Mouse (Mus musculus): Measurements from ENCODE around the gene Tpd52l1. TPM values are rescaled to one million over a fixed set of nuclear protein-coding genes. Genes with fewer than 3 reads are reported as not detected.
A peak's percentile ranks its signal among the peaks of the same experiment; 100 is the strongest.

The Tpd52l1 gene
- total RNA-seq (2014; rRNA removed) (12.9 and 24.4 TPM in 2 replicates), polyA plus RNA-seq (2015; fragmentation: Nextera tagmentation; extraction: Ambion mirVana) (62.0 and 63.7 TPM in 2 replicates)

- no peaks in the 10 kb centered on the region for H3K9me3 ChIP-seq (ENCODE audit: low read length)
- peak; percentile 93 for TF ChIP-seq CTCF (IDR thresholded peaks at IDR 0.05; ENCODE audit: low read depth)
- DNase-seq (ENCODE audit: low spot score) (peak; percentile 93), ATAC-seq (peak; percentile 99)
- H3K4me3 ChIP-seq (ENCODE audit: low read length): peak within 1 kb of the TSS; percentile 50
- peak within 1 kb of the TSS; percentile 56 for H3K9ac ChIP-seq (replicated peaks; ENCODE audit: low read length)
- H3K27me3 ChIP-seq (ENCODE audit: insufficient read depth, low read length): no peaks in the 10 kb centered on the region
- WGBS: under 1% methylated on average over 59 of the region's 59 CpGs
- peak within 1 kb of the TSS; percentile 93 for H3K4me2 ChIP-seq (ENCODE audit: low read depth, low read length)
- H3K36me3 ChIP-seq (ENCODE audit: insufficient read depth, low read length): no peaks in the 10 kb centered on the region
- no peaks in the 10 kb centered on the region for H3K4me1 ChIP-seq (ENCODE audit: insufficient read depth, low read length)
- 0 out of 2 replicates have a peak within 1 kb of the TSS, but pooled peaks have one; percentile 42 for H3K27ac ChIP-seq
These were observed at the start of gene Tpd52l1 for GRCm38 (mm10) chr10:31445291-31446124. Tpd52l1 (minus strand) TSS chr10:31445958.

DNA sequence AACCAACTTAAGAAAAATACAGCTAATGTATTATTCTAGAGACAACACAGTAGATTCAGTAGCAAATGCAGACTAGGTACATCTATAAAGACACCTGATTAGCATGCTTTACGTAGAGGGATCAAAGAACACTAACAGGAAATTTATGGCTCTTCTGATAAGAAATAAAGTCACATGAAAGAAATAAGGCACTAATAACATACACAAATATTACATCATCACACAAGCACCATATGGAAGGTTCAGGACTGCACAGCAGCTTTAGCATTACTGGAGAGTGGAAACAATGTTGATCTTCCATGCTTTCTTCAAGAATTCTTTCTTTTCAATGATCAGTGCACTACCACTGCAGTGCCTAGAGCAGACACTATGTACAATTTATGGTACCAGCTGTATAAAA lies 48.5 kb upstream of the Tpd52l1 start:
- no peak overlapping the region for H3K4me3 ChIP-seq (ENCODE audit: low read length)
- no peaks in the 10 kb centered on the region for H3K27me3 ChIP-seq (ENCODE audit: insufficient read depth, low read length)
- DNase-seq (ENCODE audit: low spot score): no peak
- H3K9ac ChIP-seq (replicated peaks; ENCODE audit: low read length): no peak overlapping the region
- H3K36me3 ChIP-seq (ENCODE audit: insufficient read depth, low read length): 0 out of 2 replicates have a peak, but pooled peaks cover 3% of the 10 kb centered on the region
- H3K4me2 ChIP-seq (ENCODE audit: low read depth, low read length): no peak overlapping the region
- no peaks in the 10 kb centered on the region for H3K9me3 ChIP-seq (ENCODE audit: low read length)
- ATAC-seq: no peak
- no peaks in the 10 kb centered on the region for H3K4me1 ChIP-seq (ENCODE audit: insufficient read depth, low read length)
- H3K27ac ChIP-seq: no peak overlapping the region
- WGBS: 96% methylated on average over 1 of the region's 1 CpGs
- no peak for TF ChIP-seq CTCF (IDR thresholded peaks at IDR 0.05; ENCODE audit: low read depth)

DNA sequence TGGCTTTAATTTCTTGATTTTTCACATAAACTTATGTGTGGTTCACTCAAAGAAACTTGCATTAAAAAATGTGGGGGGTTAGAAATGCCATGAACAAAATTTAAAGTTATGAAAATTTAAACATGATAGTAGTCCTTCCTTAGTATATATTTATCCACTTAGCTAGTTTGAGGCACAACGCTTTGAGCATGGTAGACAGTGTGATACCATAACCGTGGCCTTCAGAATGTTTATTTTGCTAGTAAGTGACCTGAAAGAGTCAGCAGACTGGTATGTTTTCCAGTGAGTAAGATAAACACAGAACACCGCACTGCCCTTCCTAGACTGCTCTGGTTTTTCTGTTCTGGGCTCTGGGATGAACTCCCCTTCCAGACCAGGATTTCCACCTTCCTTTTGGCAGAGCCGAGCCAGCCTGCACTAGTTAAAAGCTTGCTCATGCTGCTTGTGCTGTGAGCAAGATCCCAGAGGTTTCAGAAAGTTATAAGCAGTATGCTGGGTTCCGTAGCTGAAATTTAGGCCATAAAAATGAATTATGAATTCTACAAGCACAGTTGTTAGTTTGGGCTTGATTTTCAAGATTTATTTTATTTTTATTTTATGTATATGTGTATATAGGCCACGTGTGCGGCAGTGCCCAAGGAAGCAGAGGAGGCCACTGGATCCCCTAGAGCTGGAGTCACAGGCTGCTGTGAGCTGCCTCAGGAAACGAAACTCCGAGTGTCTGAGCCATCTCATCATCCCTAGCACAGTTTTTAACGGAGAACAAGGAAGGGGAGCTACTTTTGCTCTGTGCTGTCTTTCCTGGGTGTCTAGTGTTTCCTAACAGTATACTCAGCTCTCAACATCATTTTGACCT lies 21.5 kb upstream of the Tpd52l1 start:
- Histone ChIP-seq H3K27ac (no peak overlapping the region), H3K27me3 (ENCODE audit: insufficient read depth, low read length) (no peaks in the 10 kb centered on the region), H3K36me3 (ENCODE audit: insufficient read depth, low read length) (no peaks in the 10 kb centered on the region), H3K9ac (replicated peaks; ENCODE audit: low read length) (no peak overlapping the region), H3K9me3 (ENCODE audit: low read length) (no peaks in the 10 kb centered on the region), H3K4me1 (ENCODE audit: insufficient read depth, low read length) (no peaks in the 10 kb centered on the region), H3K4me3 (ENCODE audit: low read length) (no peak overlapping the region), H3K4me2 (ENCODE audit: low read depth, low read length) (no peak overlapping the region)
- no peak for DNase-seq (ENCODE audit: low spot score)
- WGBS: 78% methylated on average over 10 of the region's 10 CpGs
- TF ChIP-seq CTCF (IDR thresholded peaks at IDR 0.05; ENCODE audit: low read depth): no peak
- ATAC-seq: no peak

GRCm38 (mm10) chr10:31465840-31466541 lies 20.2 kb upstream of the Tpd52l1 start:
- no peaks in the 10 kb centered on the region for H3K9me3 ChIP-seq (ENCODE audit: low read length)
- DNase-seq (ENCODE audit: low spot score) (peak; percentile 80), ATAC-seq (peak; percentile 69; the same call in 1 of the 2 replicates)
- H3K27ac ChIP-seq: no peak overlapping the region
- no peaks in the 10 kb centered on the region for H3K36me3 ChIP-seq (ENCODE audit: insufficient read depth, low read length)
- H3K4me3 ChIP-seq (ENCODE audit: low read length): no peak overlapping the region
- WGBS: 71% methylated on average over 6 of the region's 6 CpGs
- no peaks in the 10 kb centered on the region for H3K4me1 ChIP-seq (ENCODE audit: insufficient read depth, low read length)
- no peak overlapping the region for H3K9ac ChIP-seq (replicated peaks; ENCODE audit: low read length)
- peak; percentile 87 for TF ChIP-seq CTCF (IDR thresholded peaks at IDR 0.05; ENCODE audit: low read depth)
- H3K27me3 ChIP-seq (ENCODE audit: insufficient read depth, low read length): no peaks in the 10 kb centered on the region
- no peak overlapping the region for H3K4me2 ChIP-seq (ENCODE audit: low read depth, low read length)

GRCm38 (mm10) chr10:31465424-31465823 lies 19.7 kb upstream of the Tpd52l1 start:
- Histone ChIP-seq H3K4me1 (ENCODE audit: insufficient read depth, low read length) (no peaks in the 10 kb centered on the region), H3K4me3 (ENCODE audit: low read length) (no peak overlapping the region), H3K9ac (replicated peaks; ENCODE audit: low read length) (no peak overlapping the region), H3K36me3 (ENCODE audit: insufficient read depth, low read length) (no peaks in the 10 kb centered on the region), H3K27me3 (ENCODE audit: insufficient read depth, low read length) (no peaks in the 10 kb centered on the region), H3K4me2 (ENCODE audit: low read depth, low read length) (no peak overlapping the region), H3K27ac (no peak overlapping the region), H3K9me3 (ENCODE audit: low read length) (no peaks in the 10 kb centered on the region)
- no peak for TF ChIP-seq CTCF (IDR thresholded peaks at IDR 0.05; ENCODE audit: low read depth)
- no peak for DNase-seq (ENCODE audit: low spot score)
- 78% methylated on average over 4 of the region's 4 CpGs for WGBS
- no peak for ATAC-seq

DNA sequence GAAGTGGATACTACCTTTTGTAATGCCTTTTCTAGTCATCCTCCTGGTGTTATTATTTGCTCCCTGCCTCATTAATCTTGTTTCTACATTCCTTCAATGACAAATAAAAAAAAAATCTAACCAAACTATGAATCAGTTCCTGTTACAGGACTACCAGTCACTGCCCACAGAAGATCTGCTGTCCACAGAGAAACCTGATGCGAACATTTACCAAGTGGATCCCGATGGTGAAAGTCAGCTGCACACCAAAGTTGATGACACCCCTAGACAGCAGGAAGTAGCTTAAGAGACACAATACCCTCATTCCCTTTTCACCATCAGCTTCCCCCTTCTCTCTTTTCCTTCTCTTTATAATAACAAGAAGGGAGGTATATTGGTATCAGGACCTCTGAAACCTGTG lies 17.3 kb upstream of the Tpd52l1 start:
- H3K4me2 ChIP-seq (ENCODE audit: low read depth, low read length): no peak overlapping the region
- DNase-seq (ENCODE audit: low spot score) (no peak), ATAC-seq (no peak)
- no peaks in the 10 kb centered on the region for H3K4me1 ChIP-seq (ENCODE audit: insufficient read depth, low read length)
- 96% methylated on average over 2 of the region's 2 CpGs for WGBS
- H3K36me3 ChIP-seq (ENCODE audit: insufficient read depth, low read length): no peaks in the 10 kb centered on the region
- no peak overlapping the region for H3K4me3 ChIP-seq (ENCODE audit: low read length)
- no peaks in the 10 kb centered on the region for H3K9me3 ChIP-seq (ENCODE audit: low read length)
- H3K27me3 ChIP-seq (ENCODE audit: insufficient read depth, low read length): no peaks in the 10 kb centered on the region
- no peak overlapping the region for H3K27ac ChIP-seq
- TF ChIP-seq CTCF (IDR thresholded peaks at IDR 0.05; ENCODE audit: low read depth): no peak
- no peak overlapping the region for H3K9ac ChIP-seq (replicated peaks; ENCODE audit: low read length)
